9 mouse cellular contexts compared by ENCODE assay signal in the genomic region with DNA sequence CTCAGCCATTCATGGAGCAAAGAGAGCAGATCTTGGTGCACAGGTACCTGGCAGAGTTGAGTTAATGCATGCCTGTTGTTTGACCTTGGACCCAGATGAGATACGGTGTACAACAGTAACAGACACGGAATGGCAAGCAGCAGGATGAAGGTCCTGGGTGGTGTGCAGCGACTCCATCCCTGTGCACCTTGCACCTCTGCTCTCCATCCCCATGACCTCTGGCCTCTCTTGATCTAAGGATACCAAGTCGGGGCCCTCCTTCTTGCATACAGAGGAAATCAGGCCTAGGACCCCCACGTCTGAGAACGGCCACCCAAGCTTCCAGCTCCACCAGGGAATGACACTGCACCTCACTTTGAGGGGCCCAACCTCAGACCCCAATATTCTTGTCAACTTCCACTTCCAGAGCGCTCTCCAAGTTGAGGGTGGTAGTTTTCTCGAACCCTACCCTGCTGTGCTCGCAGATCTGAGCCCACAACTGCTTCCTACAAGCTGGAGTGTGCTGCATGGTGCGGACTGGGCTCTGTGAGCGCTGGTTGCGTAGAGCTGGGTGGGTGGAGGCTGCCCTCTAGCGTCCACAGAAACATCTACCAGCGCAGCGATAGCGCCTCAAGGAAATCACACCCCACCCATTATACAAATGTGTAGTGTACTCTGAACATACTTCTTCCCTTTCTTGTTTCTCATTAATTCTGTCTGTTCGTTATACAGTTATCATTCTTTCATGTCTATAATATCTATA. TPM values are rescaled to one million over a fixed set of nuclear protein-coding genes. Genes with fewer than 3 reads are reported as not detected.
DNase-seq lines count a peak whose midpoint lies in the region; ATAC-seq and TF ChIP-seq lines count a peak whose summit lies in the region.
"Had no signal": no experiment of that assay in that cellular context is flagged by ENCODE, and none has a peak within 500 bp of the region (broad histone marks: within the 10 kb centered on the region; RNA-seq: fewer than 3 reads in every experiment).

No protein-coding gene starts in this region.

- H3K9ac ChIP-seq in ES-E14 (ENCODE audit: insufficient read depth, low read depth, low read length, poor library complexity, severe bottlenecking) = 0 out of 2 replicates have a peak overlapping the region, but pooled peaks have one; percentile 38
- no peak overlapping the region for H3K9ac ChIP-seq in forebrain, embryonic 14.5 days (ENCODE audit: low read length)
- H3K9ac ChIP-seq in lung, embryonic 15.5 days = no peak overlapping the region

- no peak overlapping the region for H3K27ac ChIP-seq in ES-E14 (ENCODE audit: insufficient read depth, low read depth, low read length, poor library complexity, severe bottlenecking)
- no peak overlapping the region for H3K27ac ChIP-seq in forebrain, embryonic 14.5 days (ENCODE audit: low read depth, low read length)
- H3K27ac ChIP-seq in lung, embryonic 15.5 days = no peak overlapping the region
- H3K27ac ChIP-seq: macrophage had no signal

- no peak for DNase-seq in ES-E14 (ENCODE audit: low read depth, low spot score)
- peak; percentile 59 for DNase-seq in c-Kit-positive CD71-positive TER-119-positive erythroid progenitor cells, embryonic 14.5 days (ENCODE audit: low spot score)
- peak; percentile 82 for DNase-seq in forebrain, embryonic 14.5 days (ENCODE audit: low spot score)
- DNase-seq in heart, postnatal 14 days = peak; percentile 72 to 79
- peak; percentile 54 to 77 for DNase-seq in layer of hippocampus, adult 18-20 months (ENCODE audit: low spot score in 2 of 2)
- DNase-seq in ovary, postnatal 36 days (ENCODE audit: low spot score) = peak; percentile 65
- peak; percentile 46 to 74 for DNase-seq in thymus, postnatal 10 days (ENCODE audit: low spot score in 2 of 2)

- 27% methylated on average over 17 of the region's 17 CpGs for WGBS in forebrain, embryonic 14.5 days
- WGBS in lung, embryonic 15.5 days = 30% methylated on average over 17 of the region's 17 CpGs

- no peak overlapping the region; a peak in 1 of 4 replicates for H3K4me3 ChIP-seq in ES-E14 (ENCODE audit: insufficient read depth in 1 of 2, low read depth in 1 of 2, low read length in 2 of 2, poor library complexity in 1 of 2, severe bottlenecking in 1 of 2)
- H3K4me3 ChIP-seq in forebrain, embryonic 14.5 days (ENCODE audit: low read depth, low read length) = no peak overlapping the region
- H3K4me3 ChIP-seq in lung, embryonic 15.5 days = no peak overlapping the region

- in situ Hi-C loops in ES-E14 (cut with MboI; ENCODE audit: low sequenced_read_pairs in 2 of 2, unreplicated experiment in 2 of 2) = no loop called here

- intact Hi-C loops in heart, postnatal 14 days (cut with DNase I) = no loop called here

- H3K4me2 ChIP-seq in forebrain, embryonic 14.5 days (ENCODE audit: low read length) = no peak overlapping the region
- no peak overlapping the region for H3K4me2 ChIP-seq in lung, embryonic 15.5 days

- H3K4me1 ChIP-seq in ES-E14 (ENCODE audit: control insufficient read depth in 2 of 2, insufficient read depth in 2 of 2, low read length in 2 of 2, poor library complexity in 1 of 2) = peaks cover 3 to 6% of the 10 kb centered on the region in 2 experiments; a peak in 1 of 4 replicates
- no peaks in the 10 kb centered on the region for H3K4me1 ChIP-seq in forebrain, embryonic 14.5 days (ENCODE audit: control insufficient read depth, insufficient read depth, low read length)
- peaks cover 5% of the 10 kb centered on the region for H3K4me1 ChIP-seq in lung, embryonic 15.5 days

- H3K27me3 ChIP-seq in forebrain, embryonic 14.5 days (replicated peaks; ENCODE audit: control insufficient read depth, insufficient read depth, low read length) = no peaks in the 10 kb centered on the region
- no peaks in the 10 kb centered on the region for H3K27me3 ChIP-seq in lung, embryonic 15.5 days

- no peaks in the 10 kb centered on the region for H3K36me3 ChIP-seq in ES-E14 (ENCODE audit: control insufficient read depth, insufficient read depth, low read length, poor library complexity, severe bottlenecking)
- peaks cover 19% of the 10 kb centered on the region for H3K36me3 ChIP-seq in forebrain, embryonic 14.5 days (ENCODE audit: control insufficient read depth, insufficient read depth, low read length)
- H3K36me3 ChIP-seq in lung, embryonic 15.5 days = peaks cover 5% of the 10 kb centered on the region; the same call in 1 of the 2 replicates

- H3K9me3 ChIP-seq in ES-E14 (ENCODE audit: control insufficient read depth, insufficient read depth, low read depth, low read length) = no peaks in the 10 kb centered on the region
- no peaks in the 10 kb centered on the region for H3K9me3 ChIP-seq in forebrain, embryonic 14.5 days (replicated peaks; ENCODE audit: control insufficient read depth, low read length)
- H3K9me3 ChIP-seq in lung, embryonic 15.5 days = no peaks in the 10 kb centered on the region

- ATAC-seq in forebrain, embryonic 14.5 days = peak; percentile 75; the same call in 1 of the 2 replicates
- ATAC-seq in lung, embryonic 15.5 days (ENCODE audit: borderline replicate concordance, extremely low read depth, low FRiP score, low TSS enrichment) = peak; percentile 65; the same call in 1 of the 2 replicates

TF ChIP-seq in ES-E14, 5 proteins besides CTCF, POLR2A, EP300 and RAD21:
- peak; percentile 89 for TF ChIP-seq ZC3H11A (IDR thresholded peaks at IDR 0.05; ENCODE audit: borderline replicate concordance, low read depth, low read length)
- TF ChIP-seq MAFK (IDR thresholded peaks at IDR 0.05; ENCODE audit: insufficient read depth, low read depth, low read length) = no peak
- no peak for TF ChIP-seq HCFC1 (IDR thresholded peaks at IDR 0.05; ENCODE audit: borderline replicate concordance, insufficient read depth, low read length)
- TF ChIP-seq CHD2 (IDR thresholded peaks at IDR 0.05; ENCODE audit: low read depth, low read length) = no peak
- TF ChIP-seq ZNF384 (IDR thresholded peaks at IDR 0.05; ENCODE audit: low read depth, low read length) = no peak
TF ChIP-seq in ES-E14: peak in this region for 1.

RNA-seq across cellular contexts. Expression of a gene that starts 13.0 kb away (rescaled TPM):
- total RNA-seq in ES-E14 (2012; rRNA removed) = 1.4 and 2.1 TPM in 2 replicates
- polyA plus RNA-seq in forebrain, embryonic 14.5 days (2014; fragmentation: Nextera tagmentation; extraction: Ambion mirVana) = 14.9 and 16.2 TPM in 2 replicates
- 1 to 10 TPM; 8.3 to 8.7 TPM for total RNA-seq in heart, postnatal 14 days (2021)
- total RNA-seq in layer of hippocampus, adult 18-20 months (2021) = 10 to 100 TPM; 22.5 to 24.6 TPM
- 4.6 and 5.4 TPM in 2 replicates for polyA plus RNA-seq in lung, embryonic 15.5 days (2015; fragmentation: Nextera tagmentation; extraction: Ambion mirVana)

RNA-seq across cellular contexts. Expression of a gene that starts 35.4 kb away (rescaled TPM):
- not detected in 2 replicates for total RNA-seq in ES-E14 (2012; rRNA removed)
- polyA plus RNA-seq in forebrain, embryonic 14.5 days (2014; fragmentation: Nextera tagmentation; extraction: Ambion mirVana) = not detected in 2 replicates
- total RNA-seq in heart, postnatal 14 days (2021) = under 1 TPM; 0.29 to 0.55 TPM
- not detected for total RNA-seq in layer of hippocampus, adult 18-20 months (2021)
- 0.35 and 0.46 TPM in 2 replicates for polyA plus RNA-seq in lung, embryonic 15.5 days (2015; fragmentation: Nextera tagmentation; extraction: Ambion mirVana)
